Mouse (Mus musculus): ENCODE results near the gene Hdlbp. TPM values are rescaled to one million over a fixed set of nuclear protein-coding genes. Genes with fewer than 3 reads are reported as not detected.

Gene Hdlbp
- polyA plus RNA-seq, 1 experiment from 2014 or later: 170 TPM

DNA sequence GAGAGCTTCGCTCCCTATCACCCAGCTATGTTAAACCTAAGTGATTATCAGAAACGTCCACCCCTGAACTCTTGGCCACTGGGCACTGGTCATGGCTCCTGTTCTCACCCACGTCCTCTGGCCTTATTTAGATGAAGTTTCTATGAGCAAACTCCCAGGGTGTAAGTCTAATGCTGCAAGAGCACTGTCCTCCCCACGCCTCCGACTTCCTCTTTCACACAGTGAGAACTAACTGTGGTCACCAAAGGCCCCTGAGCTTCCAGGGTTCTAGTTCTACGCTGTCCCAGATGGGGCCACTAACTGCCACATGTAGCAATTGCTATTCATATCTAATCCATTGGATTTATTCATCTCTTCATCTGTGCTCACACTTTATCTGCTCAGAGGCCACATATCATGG is 113.0 kb downstream of the Hdlbp start:
- no peaks in the 10 kb centered on the region for H3K27me3 ChIP-seq (replicated peaks; ENCODE audit: control insufficient read depth, insufficient read depth, low read length)
- 94% methylated on average over 6 of the region's 6 CpGs for WGBS
- no peak overlapping the region for H3K9ac ChIP-seq (ENCODE audit: low read depth, low read length)
- H3K27ac ChIP-seq (ENCODE audit: low read depth, low read length): no peak overlapping the region
- H3K4me1 ChIP-seq (replicated peaks; ENCODE audit: control insufficient read depth, insufficient read depth, low read length): no peaks in the 10 kb centered on the region
- no peak overlapping the region for H3K4me2 ChIP-seq (replicated peaks; ENCODE audit: low read depth)
- no peak for ATAC-seq
- no peak for TF ChIP-seq CTCF (IDR thresholded peaks at IDR 0.05; ENCODE audit: low read depth)
- peaks cover 43% of the 10 kb centered on the region for H3K36me3 ChIP-seq (ENCODE audit: control insufficient read depth, insufficient read depth)
- H3K4me3 ChIP-seq (ENCODE audit: low read depth, low read length): no peak overlapping the region
- H3K9me3 ChIP-seq (ENCODE audit: control insufficient read depth): no peaks in the 10 kb centered on the region

GRCm38 (mm10) chr1:93362661-93363060 is 116.0 kb downstream of the Hdlbp start:
- Histone ChIP-seq H3K36me3 (ENCODE audit: control insufficient read depth, insufficient read depth) (peaks cover 64% of the 10 kb centered on the region), H3K4me3 (ENCODE audit: low read depth, low read length) (no peak overlapping the region), H3K27me3 (replicated peaks; ENCODE audit: control insufficient read depth, insufficient read depth, low read length) (no peaks in the 10 kb centered on the region), H3K4me1 (replicated peaks; ENCODE audit: control insufficient read depth, insufficient read depth, low read length) (no peaks in the 10 kb centered on the region), H3K9ac (ENCODE audit: low read depth, low read length) (no peak overlapping the region), H3K9me3 (ENCODE audit: control insufficient read depth) (no peaks in the 10 kb centered on the region), H3K4me2 (replicated peaks; ENCODE audit: low read depth) (no peak overlapping the region), H3K27ac (ENCODE audit: low read depth, low read length) (no peak overlapping the region)
- 94% methylated on average over 4 of the region's 4 CpGs for WGBS
- ATAC-seq: no peak
- no peak for TF ChIP-seq CTCF (IDR thresholded peaks at IDR 0.05; ENCODE audit: low read depth)

Other genes with a start within 250 kb of the Hdlbp start
- gene Sned1, start 243.0 kb downstream of the Hdlbp start, polyA plus RNA-seq (2015; fragmentation: Nextera tagmentation; extraction: Ambion mirVana): 0.81 and 1.0 TPM in 2 replicates
- 7.7 and 9.1 TPM in 2 replicates for gene Mterf4, start 172.9 kb downstream of the Hdlbp start, polyA plus RNA-seq (2015; fragmentation: Nextera tagmentation; extraction: Ambion mirVana)
- 32.9 and 33.0 TPM in 2 replicates for gene Ppp1r7, start 136.0 kb downstream of the Hdlbp start, polyA plus RNA-seq (2015; fragmentation: Nextera tagmentation; extraction: Ambion mirVana)
- gene Pask, start 135.3 kb downstream of the Hdlbp start, polyA plus RNA-seq (2015; fragmentation: Nextera tagmentation; extraction: Ambion mirVana): 2.1 and 2.2 TPM in 2 replicates
- 1.7 TPM in 2 replicates for gene Ano7, start 104.9 kb downstream of the Hdlbp start, polyA plus RNA-seq (2015; fragmentation: Nextera tagmentation; extraction: Ambion mirVana)
- 5.3 and 6.7 TPM in 2 replicates for gene Farp2, start 33.3 kb upstream of the Hdlbp start, polyA plus RNA-seq (2015; fragmentation: Nextera tagmentation; extraction: Ambion mirVana)
- 116 and 121 TPM in 2 replicates for gene Stk25, start 179.8 kb upstream of the Hdlbp start, polyA plus RNA-seq (2015; fragmentation: Nextera tagmentation; extraction: Ambion mirVana)
- 54.4 and 57.2 TPM in 2 replicates for gene Bok, start 206.8 kb upstream of the Hdlbp start, polyA plus RNA-seq (2015; fragmentation: Nextera tagmentation; extraction: Ambion mirVana)

Data from intestine, postnatal 0 days (tissue).